Mouse (Mus musculus) MEL (cell line): ENCODE data around the gene Gpatch2. TPM values are rescaled to one million over a fixed set of nuclear protein-coding genes. Genes with fewer than 3 reads are reported as not detected.

Experiments used
- DNase-seq: peaks from one replicate; pipeline ENCODE4 v3.0.0; 2011; ENCODE audit warnings: low read depth, low spot score
- H3K27ac ChIP-seq: 2 replicates; pipeline ENCODE4 v1.5.1; 2012; ENCODE audit warnings: low read depth, mild to moderate bottlenecking, control low read depth, low read length, moderate library complexity; ENCODE audit not compliant: control insufficient read depth
- H3K27me3 ChIP-seq, 2 experiments: fragments of 150-350 bp in 1 of 2; sonication (generic) in 1 of 2; 2 replicates each; pipeline ENCODE4 v1.6.1; 2012; ENCODE audit warnings: low read length in 2 of 2, mild to moderate bottlenecking in 2 of 2, improper control_type of control experiment in 1 of 2, moderate library complexity in 1 of 2; ENCODE audit not compliant: insufficient read depth in 2 of 2, control insufficient read depth in 1 of 2
- H3K36me3 ChIP-seq, 2 experiments: 2 replicates each; pipeline ENCODE4 v1.6.1; 2012 to 2014; ENCODE audit warnings: low read length in 2 of 2, improper control_type of control experiment in 1 of 2, inconsistent platforms in 1 of 2, mild to moderate bottlenecking in 1 of 2; ENCODE audit not compliant: insufficient read depth in 2 of 2, control insufficient read depth in 1 of 2
- H3K4me1 ChIP-seq, 2 experiments: fragments of 150-350 bp in 1 of 2; sonication (generic) in 1 of 2; 2 replicates each; pipeline ENCODE4 v1.6.1; 2012; ENCODE audit warnings: low read length in 2 of 2, improper control_type of control experiment in 1 of 2, mild to moderate bottlenecking in 1 of 2; ENCODE audit not compliant: insufficient read depth in 2 of 2, control insufficient read depth in 1 of 2
- H3K4me3 ChIP-seq, 2 experiments: fragments of 150-350 bp in 1 of 2; sonication (generic) in 1 of 2; 2 replicates each; pipeline ENCODE4 v1.5.1; 2012; ENCODE audit warnings: low read depth in 2 of 2, low read length in 2 of 2, mild to moderate bottlenecking in 2 of 2, moderate library complexity in 2 of 2, control low read depth in 1 of 2, improper control_type of control experiment in 1 of 2; ENCODE audit not compliant: control insufficient read depth in 1 of 2, insufficient read depth in 1 of 2
- H3K79me2 ChIP-seq: 2 replicates; pipeline ENCODE4 v1.6.1; 2012; ENCODE audit warnings: mild to moderate bottlenecking, low read length, moderate library complexity; ENCODE audit not compliant: control insufficient read depth, poor library complexity, insufficient read depth
- H3K9ac ChIP-seq: 2 replicates; pipeline ENCODE4 v1.6.1; 2012; ENCODE audit warnings: low read depth, mild to moderate bottlenecking, control low read depth, low read length, moderate library complexity; ENCODE audit not compliant: control insufficient read depth, poor library complexity, severe bottlenecking
- H3K9me3 ChIP-seq: fragments of 150-350 bp; sonication (generic); replicated peaks from 2 replicates; pipeline ENCODE4 v1.6.1; 2012; ENCODE audit warnings: mild to moderate bottlenecking, low read length, improper control_type of control experiment, moderate library complexity; ENCODE audit not compliant: insufficient read depth
- CHD2 ChIP-seq: IDR thresholded peaks from 2 replicates; pipeline ENCODE4 v1.6.1; 2011; ENCODE audit warnings: low read length, improper control_type of control experiment
- ELF1 ChIP-seq: IDR thresholded peaks from 2 replicates; pipeline ENCODE4 v1.6.1; 2014; ENCODE audit warnings: low read depth, mild to moderate bottlenecking, inconsistent platforms, low read length, improper control_type of control experiment, moderate library complexity
- HCFC1 ChIP-seq: IDR thresholded peaks from 2 replicates; pipeline ENCODE4 v1.6.1; 2012; ENCODE audit warnings: low read depth, mild to moderate bottlenecking, inconsistent platforms, low read length, improper control_type of control experiment, moderate library complexity
- MAZ ChIP-seq: IDR thresholded peaks from 2 replicates; pipeline ENCODE4 v1.6.1; 2012; ENCODE audit warnings: low read depth, mild to moderate bottlenecking, inconsistent platforms, low read length, improper control_type of control experiment
- MYB ChIP-seq: IDR thresholded peaks from 2 replicates; pipeline ENCODE4 v1.6.1; 2011; ENCODE audit warnings: mild to moderate bottlenecking, low read depth, low read length, improper control_type of control experiment
- MYC ChIP-seq: IDR thresholded peaks from 2 replicates; pipeline ENCODE4 v1.6.1; 2011; ENCODE audit warnings: low read depth, mild to moderate bottlenecking, low read length, improper control_type of control experiment, moderate library complexity
- NELFE ChIP-seq: IDR thresholded peaks from 2 replicates; pipeline ENCODE4 v1.6.1; 2011; ENCODE audit warnings: low read depth, low read length, improper control_type of control experiment
- POLR2AphosphoS5 ChIP-seq: IDR thresholded peaks from 2 replicates; pipeline ENCODE4 v1.6.1; 2012; ENCODE audit warnings: low read depth, borderline replicate concordance, mild to moderate bottlenecking, inconsistent platforms, low read length, moderate library complexity, mixed read lengths
- SIN3A ChIP-seq: IDR thresholded peaks from 2 replicates; pipeline ENCODE4 v1.6.1; 2012; ENCODE audit warnings: low read length, improper control_type of control experiment, inconsistent platforms
- TBP ChIP-seq: IDR thresholded peaks from 2 replicates; pipeline ENCODE4 v1.8.0; 2011; ENCODE audit warnings: low read depth, low read length, improper control_type of control experiment
- UBTF ChIP-seq: IDR thresholded peaks from 2 replicates; pipeline ENCODE4 v1.6.1; 2012; ENCODE audit warnings: low read depth, mild to moderate bottlenecking, inconsistent platforms, low read length, improper control_type of control experiment, moderate library complexity, borderline replicate concordance; ENCODE audit not compliant: insufficient read depth
- USF1 ChIP-seq: IDR thresholded peaks from 2 replicates; pipeline ENCODE4 v1.6.1; 2014; ENCODE audit warnings: low read depth, mild to moderate bottlenecking, inconsistent platforms, low read length, improper control_type of control experiment, moderate library complexity
- USF2 ChIP-seq, 2 experiments: IDR thresholded peaks; 2 replicates each; pipeline ENCODE4 v1.6.1; 2011 to 2012; ENCODE audit warnings: improper control_type of control experiment in 2 of 2, low read length in 2 of 2, borderline replicate concordance in 1 of 2, inconsistent platforms in 1 of 2, low read depth in 1 of 2, mild to moderate bottlenecking in 1 of 2; ENCODE audit not compliant: insufficient read depth in 1 of 2
- ZMIZ1 ChIP-seq: IDR thresholded peaks from 2 replicates; pipeline ENCODE4 v1.6.1; 2012; ENCODE audit warnings: low read depth, mild to moderate bottlenecking, inconsistent platforms, low read length, improper control_type of control experiment, moderate library complexity
- ZNF384 ChIP-seq: IDR thresholded peaks from 2 replicates; pipeline ENCODE4 v1.6.1; 2012; ENCODE audit warnings: low read depth, mild to moderate bottlenecking, inconsistent platforms, low read length, improper control_type of control experiment
- polyA plus RNA-seq, 2 experiments: library from polyadenylated mRNA; stranded (reverse) in 1 of 2; unstranded in 1 of 2; fragments of >175 nt in 1 of 2; fragments of >200 nt in 1 of 2; gene quantifications; 2 replicates each; pipeline versions ENCODE4 v1.2.1 to v1.2.4; 2012; ENCODE audit warnings: low replicate concordance in 2 of 2, low read depth in 1 of 2; ENCODE audit not compliant: insufficient read length in 2 of 2, insufficient read depth in 1 of 2, missing spikeins in 1 of 2
- total RNA-seq: library from RNA; depleted of rRNA; stranded (reverse); fragments of 300-350 nt; gene quantifications from 2 replicates; pipeline ENCODE4 v1.2.3, GENCODE M21; 2012

Gene Gpatch2
- total and polyA plus RNA-seq, 3 experiments: 14.5 to 15.3 TPM; not detected in 1

- Histone ChIP-seq H3K36me3 (peaks cover 0 to 10% of the 10 kb centered on the region in 2 experiments; a peak in 2 of 4 replicates), H3K27me3 (no peaks in the 10 kb centered on the region), H3K4me3 (no peak overlapping the region), H3K79me2 (peaks cover 6% of the 10 kb centered on the region; the same call in 1 of the 2 replicates), H3K4me1 (no peaks in the 10 kb centered on the region), H3K9ac (no peak overlapping the region), H3K9me3 (no peaks in the 10 kb centered on the region), H3K27ac (no peak overlapping the region)
- no peak for DNase-seq
- no peak for TF ChIP-seq NELFE
- TF ChIP-seq HCFC1: no peak
- TF ChIP-seq CHD2: no peak
- no peak for TF ChIP-seq MYB
- TF ChIP-seq TBP: no peak
- TF ChIP-seq UBTF: no peak
- no peak for TF ChIP-seq USF1
- no peak for TF ChIP-seq ZMIZ1
- no peak for TF ChIP-seq USF2 (IDR thresholded peaks at IDR 0.05; ENCODE audit: borderline replicate concordance in 1 of 2, insufficient read depth in 1 of 2, low read depth in 1 of 2, low read length in 2 of 2)
- TF ChIP-seq ELF1: no peak
- TF ChIP-seq SIN3A: no peak
- no peak for TF ChIP-seq MYC
- no peak for TF ChIP-seq POLR2AphosphoS5
- TF ChIP-seq ZNF384: no peak
- TF ChIP-seq MAZ: no peak
Observed at GRCm38 (mm10) chr1:187228414-187229146, 13.3 kb downstream of the Gpatch2 start.

- Histone ChIP-seq H3K9ac (no peak overlapping the region), H3K27me3 (no peaks in the 10 kb centered on the region), H3K9me3 (no peaks in the 10 kb centered on the region), H3K4me3 (no peak overlapping the region), H3K27ac (no peak overlapping the region), H3K36me3 (peaks cover 4 to 8% of the 10 kb centered on the region in 2 experiments), H3K79me2 (peaks cover 6% of the 10 kb centered on the region; the same call in 1 of the 2 replicates), H3K4me1 (no peaks in the 10 kb centered on the region)
- TF ChIP-seq USF1: no peak
- DNase-seq: no peak
Observed at GRCm38 (mm10) chr1:187230255-187230654, 14.9 kb downstream of the Gpatch2 start.
